Mouse (Mus musculus): ENCODE results near the gene Pde5a. TPM values are rescaled to one million over a fixed set of nuclear protein-coding genes. Genes with fewer than 3 reads are reported as not detected.

Gene Pde5a
- 7.4 and 8.7 TPM in 2 replicates for polyA plus RNA-seq (2012; rRNA removed)

GRCm38 (mm10) chr3:122728852-122729600 lies at the start of gene Pde5a:
Gene Pde5a (plus strand): TSS chr3:122728947.

GRCm38 (mm10) chr3:122894772-122895171 lies 166.0 kb downstream of the Pde5a start, which contains the start of gene Fabp2:
Gene Fabp2 (plus strand): TSS chr3:122895072.

Other genes with a start within 250 kb of the Pde5a start
- gene Fnbp1l, start 109.2 kb upstream of the Pde5a start, polyA plus RNA-seq (2012; rRNA removed) = 6.6 and 6.9 TPM in 2 replicates
- gene Fabp2, start 166.1 kb downstream of the Pde5a start, polyA plus RNA-seq (2012; rRNA removed) = not detected in 2 replicates
- not detected in 2 replicates for gene Gm10959, start 190.4 kb downstream of the Pde5a start, polyA plus RNA-seq (2012; rRNA removed)
- gene 1810037I17Rik, start 195.3 kb downstream of the Pde5a start, polyA plus RNA-seq (2012; rRNA removed) = 17.8 and 31.5 TPM in 2 replicates

Measured in ovary, adult 2 months (tissue).